Mouse (Mus musculus): Measurements from ENCODE around the gene Myo1d.

The Myo1d gene

GRCm38 (mm10) chr11:80529149-80529548, 250.7 kb downstream of the Myo1d start:
- no peak for DNase-seq

- DNase-seq, result no peak
These were observed 252.1 kb downstream of the Myo1d start for GRCm38 (mm10) chr11:80527697-80528096.

- DNase-seq, result no peak
These were observed 255.6 kb downstream of the Myo1d start for GRCm38 (mm10) chr11:80524213-80524612.

- DNase-seq, result no peak
These were observed 256.4 kb downstream of the Myo1d start for GRCm38 (mm10) chr11:80523410-80523809.

- DNase-seq, result no peak
These were observed 257.0 kb downstream of the Myo1d start for GRCm38 (mm10) chr11:80522852-80523251.

- DNase-seq, result no peak
These were observed 258.7 kb downstream of the Myo1d start for GRCm38 (mm10) chr11:80521148-80521547.

GRCm38 (mm10) chr11:80518421-80519367, 261.1 kb downstream of the Myo1d start:
- peak; percentile 35 for DNase-seq

- DNase-seq, result no peak
These were observed 263.9 kb downstream of the Myo1d start for GRCm38 (mm10) chr11:80515895-80516294.

GRCm38 (mm10) chr11:80515346-80515745, 264.5 kb downstream of the Myo1d start:
- DNase-seq, result no peak

- DNase-seq, result no peak
These were observed 266.0 kb downstream of the Myo1d start for GRCm38 (mm10) chr11:80513796-80514195.

GRCm38 (mm10) chr11:80512313-80513056, 267.3 kb downstream of the Myo1d start:
- DNase-seq, result no peak

- DNase-seq, result no peak
These were observed 269.7 kb downstream of the Myo1d start for GRCm38 (mm10) chr11:80510124-80510523.

GRCm38 (mm10) chr11:80509176-80509506, 270.7 kb downstream of the Myo1d start:
- DNase-seq, result no peak

GRCm38 (mm10) chr11:80508361-80509175, 271.3 kb downstream of the Myo1d start:
- no peak for DNase-seq

GRCm38 (mm10) chr11:80507791-80508190, 272.0 kb downstream of the Myo1d start:
- DNase-seq, result no peak

GRCm38 (mm10) chr11:80506483-80506882, 273.3 kb downstream of the Myo1d start:
- DNase-seq, result no peak

- no peak for DNase-seq
These were observed 274.2 kb downstream of the Myo1d start for GRCm38 (mm10) chr11:80505581-80505980.

- DNase-seq, result no peak
These were observed 275.1 kb downstream of the Myo1d start for GRCm38 (mm10) chr11:80504519-80505385.

GRCm38 (mm10) chr11:80503726-80504452, 275.9 kb downstream of the Myo1d start:
- DNase-seq, result peak; percentile 44

- DNase-seq, result no peak
These were observed 276.5 kb downstream of the Myo1d start for GRCm38 (mm10) chr11:80503281-80503680.

GRCm38 (mm10) chr11:80499550-80499952, 280.3 kb downstream of the Myo1d start:
- DNase-seq, result no peak
